In the genomic region with DNA sequence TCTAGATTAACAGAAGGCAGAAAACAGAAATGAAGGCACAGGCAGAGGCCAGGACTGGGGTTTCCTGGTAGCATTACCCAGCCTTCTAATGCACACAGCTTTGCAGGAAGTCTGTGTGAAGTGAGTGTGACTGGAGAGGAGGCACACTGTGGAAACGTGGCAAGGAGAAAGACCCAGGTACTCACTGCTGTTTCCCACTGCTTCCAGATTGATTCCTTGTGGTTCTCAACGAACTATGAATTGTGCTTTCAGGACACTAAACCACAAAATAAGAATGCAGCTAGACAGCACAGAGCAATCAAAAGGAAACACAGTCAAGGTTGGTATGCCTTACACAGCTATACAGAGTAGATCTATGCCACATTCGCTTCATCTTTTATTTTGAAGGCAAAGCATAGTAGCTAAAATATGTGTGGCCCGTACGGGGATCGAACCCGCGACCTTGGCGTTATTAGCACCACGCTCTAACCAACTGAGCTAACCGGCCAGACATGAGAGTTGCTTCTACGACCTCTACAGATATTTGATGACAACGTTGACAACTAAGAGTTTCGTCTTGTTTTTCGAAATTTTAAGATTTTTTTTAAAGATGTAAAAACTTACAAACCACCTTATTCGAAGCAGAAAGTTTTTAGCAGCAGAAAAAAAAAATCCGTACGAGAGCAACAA, we compare ENCODE assay signal across 8 mouse cellular contexts.
A peak's percentile ranks its signal among the peaks of the same experiment; 100 is the strongest.
DNase-seq lines count a peak whose midpoint lies in the region; ATAC-seq lines count a peak whose summit lies in the region.
"Not testable (repeated sequence)": the region's sequence is repeated elsewhere in the genome, so short reads cannot be mapped to it uniquely, and the experiment has no call there.

No protein-coding gene starts in this region.

- peak overlapping the region; percentile 44 for H3K4me3 ChIP-seq in embryonic facial prominence, embryonic 13.5 days
- peak overlapping the region; percentile 58 for H3K4me3 ChIP-seq in heart, embryonic 12.5 days
- H3K4me3 ChIP-seq in intestine, embryonic 15.5 days (replicated peaks) = peak overlapping the region; percentile 31
- peak overlapping the region; percentile 41 for H3K4me3 ChIP-seq in limb, embryonic 13.5 days
- peak overlapping the region; percentile 32 for H3K4me3 ChIP-seq in neural tube, embryonic 15.5 days (replicated peaks)

- ATAC-seq in embryonic facial prominence, embryonic 13.5 days (ENCODE audit: insufficient number of reproducible peaks, insufficient read depth, low FRiP score, low TSS enrichment, low read depth); limb, embryonic 13.5 days (ENCODE audit: low FRiP score, low read depth); neural tube, embryonic 15.5 days (ENCODE audit: low FRiP score): not testable (repeated sequence)
- ATAC-seq in heart, embryonic 12.5 days (ENCODE audit: insufficient number of reproducible peaks, low FRiP score) = 0 out of 2 replicates have a peak, but pooled peaks have one; percentile 18
- peak; percentile 78 for ATAC-seq in intestine, embryonic 15.5 days
- peak; percentile 56 for ATAC-seq in megakaryocyte progenitor cell, adult 5-6 weeks (replicated peaks; ENCODE audit: poor library complexity)

- H3K9ac ChIP-seq in embryonic facial prominence, embryonic 13.5 days; heart, embryonic 12.5 days; intestine, embryonic 15.5 days; limb, embryonic 13.5 days; neural tube, embryonic 15.5 days (replicated peaks): not testable (repeated sequence)

- peaks cover 76% of the 10 kb centered on the region for H3K27me3 ChIP-seq in embryonic facial prominence, embryonic 13.5 days
- H3K27me3 ChIP-seq in heart, embryonic 12.5 days (replicated peaks) = peaks cover 46% of the 10 kb centered on the region
- H3K27me3 ChIP-seq in intestine, embryonic 15.5 days (replicated peaks) = peaks cover 33% of the 10 kb centered on the region
- H3K27me3 ChIP-seq in limb, embryonic 13.5 days = peaks cover 75% of the 10 kb centered on the region
- H3K27me3 ChIP-seq in neural tube, embryonic 15.5 days (replicated peaks) = peaks cover 74% of the 10 kb centered on the region

- H3K36me3 ChIP-seq in embryonic facial prominence, embryonic 13.5 days; heart, embryonic 12.5 days; intestine, embryonic 15.5 days; limb, embryonic 13.5 days; neural tube, embryonic 15.5 days: not testable (repeated sequence)

- DNase-seq in 3134 (ENCODE audit: extremely low read depth, insufficient read length, low spot score) = peak; percentile 57
- DNase-seq in NIH3T3 (ENCODE audit: low read depth) = peak; percentile 62

- peaks cover 31% of the 10 kb centered on the region for H3K4me1 ChIP-seq in embryonic facial prominence, embryonic 13.5 days
- peaks cover 18% of the 10 kb centered on the region for H3K4me1 ChIP-seq in heart, embryonic 12.5 days (replicated peaks)
- H3K4me1 ChIP-seq in intestine, embryonic 15.5 days (replicated peaks) = 0 out of 2 replicates have a peak, but pooled peaks cover 15% of the 10 kb centered on the region
- H3K4me1 ChIP-seq in limb, embryonic 13.5 days = peaks cover 16% of the 10 kb centered on the region
- H3K4me1 ChIP-seq in neural tube, embryonic 15.5 days = peaks cover 31% of the 10 kb centered on the region

- H3K9me3 ChIP-seq in embryonic facial prominence, embryonic 13.5 days; heart, embryonic 12.5 days (replicated peaks); intestine, embryonic 15.5 days; limb, embryonic 13.5 days; neural tube, embryonic 15.5 days (replicated peaks): not testable (repeated sequence)

- whole genome bisulfite sequencing in embryonic facial prominence, embryonic 13.5 days = 5% methylated on average over 18 of the region's 18 CpGs
- WGBS in heart, embryonic 12.5 days = 2% methylated on average over 18 of the region's 18 CpGs
- WGBS in intestine, embryonic 15.5 days = 4% methylated on average over 18 of the region's 18 CpGs
- WGBS in limb, embryonic 13.5 days = 5% methylated on average over 18 of the region's 18 CpGs
- WGBS in neural tube, embryonic 15.5 days = 5% methylated on average over 18 of the region's 18 CpGs

- H3K4me2 ChIP-seq in embryonic facial prominence, embryonic 13.5 days = peak overlapping the region; percentile 71
- peak overlapping the region; percentile 89 for H3K4me2 ChIP-seq in heart, embryonic 12.5 days
- peak overlapping the region; percentile 72 for H3K4me2 ChIP-seq in intestine, embryonic 15.5 days (replicated peaks)
- H3K4me2 ChIP-seq in limb, embryonic 13.5 days (replicated peaks) = peak overlapping the region; percentile 68
- peak overlapping the region; percentile 56 for H3K4me2 ChIP-seq in neural tube, embryonic 15.5 days

- not testable (repeated sequence) for H3K27ac ChIP-seq in embryonic facial prominence, embryonic 13.5 days; heart, embryonic 12.5 days (ENCODE audit: poor library complexity, severe bottlenecking); intestine, embryonic 15.5 days; limb, embryonic 13.5 days; neural tube, embryonic 15.5 days (replicated peaks)
